Mouse (Mus musculus): ENCODE results near the gene Flna. TPM values are rescaled to one million over a fixed set of nuclear protein-coding genes. Genes with fewer than 3 reads are reported as not detected.

Flna gene
- total and polyA plus RNA-seq, 2 experiments from 2014 or later: 67.4 to 672 TPM

DNA sequence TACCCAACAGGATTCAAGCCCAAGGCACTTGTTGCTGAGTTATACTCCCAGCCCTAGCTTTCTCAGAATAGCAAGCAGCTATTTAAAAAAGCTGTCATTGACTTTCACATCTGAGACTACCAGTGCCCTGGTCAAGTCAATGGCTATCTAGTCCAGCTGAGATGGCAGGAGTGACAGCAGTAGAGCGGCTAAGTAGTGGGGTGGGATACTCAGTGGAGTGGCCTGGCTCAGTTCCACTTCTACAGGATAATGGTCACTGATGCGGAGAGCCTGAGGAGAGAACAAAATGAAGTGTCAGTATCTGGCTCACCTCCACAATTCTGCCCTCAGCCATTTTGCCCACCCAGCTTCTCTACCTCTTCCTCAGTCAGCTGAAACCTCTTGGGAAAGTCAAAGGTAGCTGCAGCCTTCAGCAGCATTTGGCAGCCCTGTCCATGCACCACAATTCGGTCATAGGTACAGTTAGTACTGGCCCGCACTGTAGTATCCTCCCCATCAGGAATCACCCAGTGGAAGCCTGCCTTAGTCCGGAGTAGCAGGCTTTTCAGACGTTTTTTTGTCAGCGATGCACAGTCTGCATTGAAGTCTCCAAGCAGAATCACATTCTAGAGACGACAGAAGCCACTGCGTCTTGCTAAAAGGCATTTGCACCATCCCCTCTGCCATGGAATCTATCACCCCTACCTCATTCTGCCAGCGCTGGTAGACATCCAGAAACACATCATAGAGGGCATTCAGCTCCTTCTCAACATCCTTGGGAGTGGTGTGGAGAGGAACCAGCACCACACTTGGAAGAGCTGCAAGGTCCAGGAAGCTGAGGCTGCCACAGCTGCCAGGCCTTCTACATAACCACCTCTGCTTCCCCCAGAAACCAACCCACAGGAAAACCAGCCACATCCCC, 24.1 kb upstream of the Flna start:
- no peak overlapping the region for H3K9ac ChIP-seq (replicated peaks; ENCODE audit: low read depth, low read length)
- no peaks in the 10 kb centered on the region for H3K9me3 ChIP-seq (replicated peaks; ENCODE audit: control insufficient read depth, low read length)
- H3K27ac ChIP-seq (ENCODE audit: low read depth): no peak overlapping the region
- no peaks in the 10 kb centered on the region for H3K27me3 ChIP-seq (ENCODE audit: control insufficient read depth, insufficient read depth, low read length)
- 29% methylated on average over 10 of the region's 10 CpGs for WGBS
- TF ChIP-seq CTCF (IDR thresholded peaks at IDR 0.05; ENCODE audit: low read depth): no peak
- H3K4me3 ChIP-seq (ENCODE audit: low read depth, low read length): no peak overlapping the region
- H3K4me2 ChIP-seq (ENCODE audit: low read depth, low read length): no peak overlapping the region
- 0 out of 2 replicates have a peak, but pooled peaks cover 5% of the 10 kb centered on the region for H3K36me3 ChIP-seq (replicated peaks; ENCODE audit: control insufficient read depth, insufficient read depth, low read length)
- DNase-seq (ENCODE audit: low spot score) (no peak), ATAC-seq (ENCODE audit: insufficient read depth, low read depth) (no peak)
- H3K4me1 ChIP-seq (ENCODE audit: control insufficient read depth, insufficient read depth): 0 out of 2 replicates have a peak, but pooled peaks cover 6% of the 10 kb centered on the region

DNA sequence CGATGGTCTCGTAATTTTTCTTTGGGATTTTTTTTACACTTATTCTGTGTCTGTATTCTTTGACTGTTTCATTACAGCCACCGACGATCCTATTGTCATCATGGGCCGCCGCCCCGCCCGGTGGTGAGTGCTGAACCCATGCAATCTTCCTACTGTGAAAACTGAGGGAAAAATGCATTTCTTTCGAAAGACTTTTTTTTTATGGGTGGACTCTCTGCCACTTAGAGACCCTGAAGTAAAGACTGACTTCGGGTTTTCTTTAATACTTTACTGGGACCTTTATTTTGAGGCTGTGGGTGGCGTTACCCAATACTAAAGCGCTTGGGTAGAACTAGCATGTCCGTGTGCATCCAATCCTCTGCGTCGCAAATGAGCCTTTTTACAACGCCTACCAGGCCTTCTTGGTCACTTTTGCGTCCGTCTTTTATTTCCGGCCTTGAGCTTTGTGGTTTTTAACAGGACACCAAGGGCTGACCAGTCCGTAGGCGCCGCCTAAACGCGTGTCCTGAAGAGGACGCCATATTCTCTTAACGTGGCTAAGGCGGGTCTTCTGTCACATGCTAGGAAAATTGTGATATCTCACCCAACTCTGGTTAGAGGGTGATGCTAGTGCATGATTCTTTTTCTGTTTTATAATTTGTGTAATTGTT, 21.4 kb upstream of the Flna start:
- Histone ChIP-seq H3K27me3 (ENCODE audit: control insufficient read depth, insufficient read depth, low read length) (no peaks in the 10 kb centered on the region), H3K4me3 (ENCODE audit: low read depth, low read length) (peak overlapping the region; percentile 72), H3K4me1 (ENCODE audit: control insufficient read depth, insufficient read depth) (0 out of 2 replicates have a peak, but pooled peaks cover 6% of the 10 kb centered on the region), H3K36me3 (replicated peaks; ENCODE audit: control insufficient read depth, insufficient read depth, low read length) (0 out of 2 replicates have a peak, but pooled peaks cover 5% of the 10 kb centered on the region), H3K4me2 (ENCODE audit: low read depth, low read length) (peak overlapping the region; percentile 64), H3K9me3 (replicated peaks; ENCODE audit: control insufficient read depth, low read length) (no peaks in the 10 kb centered on the region), H3K27ac (ENCODE audit: low read depth) (peak overlapping the region; percentile 75), H3K9ac (replicated peaks; ENCODE audit: low read depth, low read length) (peak overlapping the region; percentile 78)
- WGBS: 18% methylated on average over 27 of the region's 27 CpGs
- ATAC-seq (ENCODE audit: insufficient read depth, low read depth) (0 out of 2 replicates have a peak, but pooled peaks have one; percentile 7), DNase-seq (ENCODE audit: low spot score) (peak; percentile 26)
- TF ChIP-seq EP300 (IDR thresholded peaks at IDR 0.05; ENCODE audit: low read depth): no peak
- no peak for TF ChIP-seq CTCF (IDR thresholded peaks at IDR 0.05; ENCODE audit: low read depth)

DNA sequence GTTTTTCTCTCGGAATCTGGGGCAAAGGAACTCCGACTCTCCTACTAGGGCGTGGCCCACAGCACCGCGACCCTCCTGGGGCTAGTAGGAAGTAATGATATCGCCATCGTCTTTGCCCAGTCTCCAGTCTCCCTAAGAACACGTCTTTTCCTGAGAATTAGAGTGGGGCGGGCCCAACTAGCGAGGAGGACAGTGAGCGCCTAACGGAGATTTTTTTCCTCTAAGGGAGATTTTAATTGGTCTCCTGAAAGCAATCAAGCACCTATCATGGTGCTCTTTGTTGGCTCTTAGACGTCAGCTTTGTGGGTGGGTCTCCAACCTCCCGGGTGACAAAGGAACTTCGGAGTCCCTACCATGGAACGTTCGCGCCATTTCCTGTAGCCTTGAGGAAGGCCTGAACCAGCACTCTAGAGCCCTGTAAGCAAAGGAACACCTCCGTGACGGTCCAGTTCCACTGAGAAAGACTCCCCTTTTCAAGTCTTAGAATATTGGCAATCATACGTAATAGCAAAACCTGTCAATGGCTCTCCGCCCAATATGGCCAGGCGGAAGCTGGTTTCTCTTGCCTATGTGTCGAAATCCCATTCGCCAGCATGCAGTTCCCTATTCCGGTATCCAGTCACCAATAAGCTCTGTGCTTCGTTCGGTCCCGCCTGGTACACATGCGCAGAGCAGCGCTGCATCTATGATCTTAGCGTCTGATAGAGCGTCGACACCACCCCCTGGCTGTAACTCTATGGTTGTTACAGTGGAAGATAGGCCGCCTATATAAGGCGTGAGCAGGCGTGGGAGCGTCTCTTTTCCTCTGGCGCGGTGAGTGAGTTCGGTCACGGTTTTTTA, 20.7 kb upstream of the Flna start, which contains the start of gene Rpl10:
Rpl10 (plus strand) TSS at position 751 of the 840 bp plus-strand sequence.
- Histone ChIP-seq H3K9ac (replicated peaks; ENCODE audit: low read depth, low read length) (peak within 1 kb of the TSS; percentile 78), H3K4me1 (ENCODE audit: control insufficient read depth, insufficient read depth) (0 out of 2 replicates have a peak, but pooled peaks cover 6% of the 10 kb centered on the region), H3K27ac (ENCODE audit: low read depth) (peak within 1 kb of the TSS; percentile 94), H3K9me3 (replicated peaks; ENCODE audit: control insufficient read depth, low read length) (no peaks in the 10 kb centered on the region), H3K4me3 (ENCODE audit: low read depth, low read length) (peak within 1 kb of the TSS; percentile 72), H3K27me3 (ENCODE audit: control insufficient read depth, insufficient read depth, low read length) (no peaks in the 10 kb centered on the region), H3K4me2 (ENCODE audit: low read depth, low read length) (peak within 1 kb of the TSS; percentile 64), H3K36me3 (replicated peaks; ENCODE audit: control insufficient read depth, insufficient read depth, low read length) (0 out of 2 replicates have a peak, but pooled peaks cover 5% of the 10 kb centered on the region)
- TF ChIP-seq EP300 (IDR thresholded peaks at IDR 0.05; ENCODE audit: low read depth): peak; percentile 88; the same call in 1 of the 2 replicates
- peak; percentile 33 for TF ChIP-seq CTCF (IDR thresholded peaks at IDR 0.05; ENCODE audit: low read depth)
- 16% methylated on average over 42 of the region's 42 CpGs for WGBS
- ATAC-seq (ENCODE audit: insufficient read depth, low read depth): peak; percentile 91
- DNase-seq (ENCODE audit: low spot score): peak; percentile 96

DNA sequence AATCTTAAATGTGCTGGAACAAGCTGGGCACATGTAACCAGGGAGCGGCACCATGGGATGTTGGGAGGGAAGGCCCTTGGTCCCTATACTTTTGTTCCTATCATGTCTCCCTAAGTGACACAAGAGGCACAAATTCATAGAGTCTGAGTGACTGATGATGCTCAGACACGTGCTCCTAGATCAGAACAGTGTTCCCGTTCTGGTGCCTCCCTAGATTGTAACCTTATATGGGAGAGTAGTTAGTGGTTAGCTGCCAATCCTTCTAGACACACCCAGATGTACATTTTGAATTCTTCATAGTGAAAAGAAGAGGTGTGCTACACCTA, 20.1 kb upstream of the Flna start:
- peak; percentile 68 for DNase-seq (ENCODE audit: low spot score)
- Histone ChIP-seq H3K9me3 (replicated peaks; ENCODE audit: control insufficient read depth, low read length) (no peaks in the 10 kb centered on the region), H3K27ac (ENCODE audit: low read depth) (peak overlapping the region; percentile 94), H3K9ac (replicated peaks; ENCODE audit: low read depth, low read length) (peak overlapping the region; percentile 60), H3K27me3 (ENCODE audit: control insufficient read depth, insufficient read depth, low read length) (no peaks in the 10 kb centered on the region), H3K4me2 (ENCODE audit: low read depth, low read length) (peak overlapping the region; percentile 63), H3K4me3 (ENCODE audit: low read depth, low read length) (peak overlapping the region; percentile 72), H3K4me1 (ENCODE audit: control insufficient read depth, insufficient read depth) (0 out of 2 replicates have a peak, but pooled peaks cover 6% of the 10 kb centered on the region), H3K36me3 (replicated peaks; ENCODE audit: control insufficient read depth, insufficient read depth, low read length) (0 out of 2 replicates have a peak, but pooled peaks cover 5% of the 10 kb centered on the region)
- TF ChIP-seq EP300 (IDR thresholded peaks at IDR 0.05; ENCODE audit: low read depth) (no peak), CTCF (IDR thresholded peaks at IDR 0.05; ENCODE audit: low read depth) (no peak)
- peak; percentile 53 for ATAC-seq (ENCODE audit: insufficient read depth, low read depth)
- 27% methylated on average over 3 of the region's 3 CpGs for WGBS

DNA sequence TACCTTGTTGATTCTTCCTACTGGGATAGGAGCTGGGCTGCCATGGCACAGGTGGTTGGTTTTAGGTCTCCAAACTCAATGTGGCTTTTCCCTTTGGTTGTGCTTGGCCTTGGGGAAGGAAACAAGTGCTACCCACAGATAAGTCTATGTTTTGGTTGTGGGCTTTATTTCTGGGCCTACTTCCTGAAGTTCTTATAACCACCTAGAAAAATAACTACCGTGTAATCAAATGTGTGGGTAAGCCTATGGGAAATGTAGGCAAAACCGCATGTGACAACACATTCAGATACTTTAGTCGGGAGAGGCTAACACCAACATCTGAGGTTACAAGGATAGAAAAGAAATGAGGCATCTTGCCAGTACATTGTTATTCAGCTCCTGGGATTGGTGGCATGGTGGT, 8.1 kb upstream of the Flna start:
- ATAC-seq (ENCODE audit: insufficient read depth, low read depth) (no peak), DNase-seq (ENCODE audit: low spot score) (no peak)
- no peak overlapping the region for H3K27ac ChIP-seq (ENCODE audit: low read depth)
- H3K36me3 ChIP-seq (replicated peaks; ENCODE audit: control insufficient read depth, insufficient read depth, low read length): peaks cover 5% of the 10 kb centered on the region; the same call in 1 of the 2 replicates
- no peaks in the 10 kb centered on the region for H3K9me3 ChIP-seq (replicated peaks; ENCODE audit: control insufficient read depth, low read length)
- H3K27me3 ChIP-seq (ENCODE audit: control insufficient read depth, insufficient read depth, low read length): no peaks in the 10 kb centered on the region
- H3K4me1 ChIP-seq (ENCODE audit: control insufficient read depth, insufficient read depth): 0 out of 2 replicates have a peak, but pooled peaks cover 4% of the 10 kb centered on the region
- H3K4me3 ChIP-seq (ENCODE audit: low read depth, low read length): no peak overlapping the region
- 90% methylated on average over 3 of the region's 3 CpGs for WGBS
- TF ChIP-seq EP300 (IDR thresholded peaks at IDR 0.05; ENCODE audit: low read depth) (no peak), CTCF (IDR thresholded peaks at IDR 0.05; ENCODE audit: low read depth) (no peak)
- no peak overlapping the region for H3K9ac ChIP-seq (replicated peaks; ENCODE audit: low read depth, low read length)
- no peak overlapping the region for H3K4me2 ChIP-seq (ENCODE audit: low read depth, low read length)

All from heart, postnatal 0 days (tissue).